Mouse (Mus musculus) induced T-regulatory cell, adult 2 months (primary cell): ENCODE measurements around the gene Hmgcs2.
A peak's percentile ranks its signal among the peaks of the same experiment; 100 is the strongest.

Experiments
- DNase-seq: peaks from one replicate; pipeline ENCODE4 v3.0.0-alpha.2; 2012; ENCODE audit warnings: low read depth

The Hmgcs2 gene

DNA sequence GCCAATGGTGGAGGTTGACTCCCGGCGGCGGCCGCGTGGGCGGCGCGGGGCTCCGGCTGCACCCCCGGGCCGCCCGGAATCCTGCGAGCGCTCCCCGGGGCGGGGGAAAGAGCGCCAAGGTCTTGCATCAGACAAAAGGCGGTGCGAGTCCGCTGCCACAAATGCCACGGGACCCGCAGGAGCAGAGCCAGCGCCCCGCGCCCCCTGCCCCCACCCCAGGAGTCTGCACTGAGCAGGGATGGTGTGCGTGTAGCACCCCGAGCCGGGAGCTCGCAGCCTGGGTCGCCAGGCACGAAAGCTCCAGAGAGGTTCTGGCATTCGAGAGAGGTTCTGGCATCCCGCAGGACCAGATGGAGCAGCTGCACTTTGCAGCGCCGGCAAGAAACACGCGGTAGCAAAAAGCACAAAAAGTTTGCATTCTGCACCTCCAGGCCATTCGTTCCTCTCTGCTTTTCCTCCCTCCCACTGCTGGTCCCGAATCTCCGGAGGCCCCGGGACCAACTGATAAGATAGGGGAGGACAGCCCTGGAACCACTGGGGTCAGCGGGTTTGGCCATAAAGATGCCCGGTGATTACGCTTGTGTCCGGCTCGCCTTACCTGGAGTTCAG lies 59.0 kb downstream of the Hmgcs2 start:
- peak; percentile 50 for DNase-seq

DNA sequence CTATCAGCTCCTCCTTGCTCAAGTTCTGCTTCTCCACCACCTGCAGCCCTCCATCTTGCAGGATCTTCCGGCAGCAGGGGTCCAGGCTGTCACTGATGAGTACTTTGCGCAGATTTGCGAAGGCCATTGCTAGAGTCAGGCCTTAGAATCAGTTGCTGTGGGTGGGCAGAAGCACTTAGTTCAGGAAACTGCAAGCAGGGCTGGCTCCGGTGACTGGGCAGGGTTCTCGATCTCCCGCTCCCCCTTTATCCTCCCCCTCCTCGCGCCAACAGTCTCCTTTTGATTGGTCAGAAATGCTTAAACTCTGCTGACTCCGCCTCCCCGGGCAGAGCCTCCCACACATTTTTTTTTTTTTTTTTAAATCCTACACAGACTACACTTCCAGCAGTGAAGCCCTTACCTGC lies 59.5 kb downstream of the Hmgcs2 start, which contains the start of gene Phgdh:
Gene Phgdh (minus strand): TSS at position 285 of the 404 bp plus-strand sequence.
- peak; percentile 91 for DNase-seq

DNA sequence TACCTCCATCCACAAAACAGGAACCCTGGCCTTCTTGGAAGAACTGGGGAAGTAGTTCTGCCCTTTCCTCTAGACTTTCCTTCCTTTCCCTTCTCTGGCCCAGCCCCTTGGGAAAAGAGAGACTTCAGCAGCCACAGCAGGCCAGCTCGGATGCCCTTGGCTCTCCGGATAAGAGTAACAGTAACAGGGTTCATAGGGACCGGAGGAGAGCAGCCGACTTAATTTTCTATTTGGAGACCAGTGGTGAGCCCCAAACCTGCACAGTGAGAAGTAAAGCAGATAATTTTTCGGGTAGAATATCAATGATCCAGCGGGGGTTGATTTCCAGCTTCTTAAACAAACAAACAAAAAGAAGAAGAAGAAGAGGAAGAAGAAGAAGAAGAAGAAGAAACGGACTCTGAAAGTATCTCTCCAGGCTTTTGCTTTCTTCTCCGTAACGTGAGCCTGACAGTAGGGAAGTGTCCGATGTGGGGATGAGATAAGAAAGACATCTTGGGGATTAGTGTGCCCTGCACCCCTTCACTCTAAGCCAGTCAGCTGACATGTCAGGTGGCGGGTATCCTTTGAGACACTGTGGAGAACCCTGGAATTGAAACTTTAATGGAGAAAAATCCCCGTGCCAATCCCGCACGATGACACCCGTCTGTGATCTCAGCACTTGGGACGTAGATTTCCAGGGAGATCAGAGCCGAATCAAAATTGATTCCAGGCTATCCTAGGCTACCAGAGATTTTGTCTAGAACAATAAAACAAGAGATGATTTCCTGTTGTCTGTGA lies 60.8 kb downstream of the Hmgcs2 start:
- no peak for DNase-seq

DNA sequence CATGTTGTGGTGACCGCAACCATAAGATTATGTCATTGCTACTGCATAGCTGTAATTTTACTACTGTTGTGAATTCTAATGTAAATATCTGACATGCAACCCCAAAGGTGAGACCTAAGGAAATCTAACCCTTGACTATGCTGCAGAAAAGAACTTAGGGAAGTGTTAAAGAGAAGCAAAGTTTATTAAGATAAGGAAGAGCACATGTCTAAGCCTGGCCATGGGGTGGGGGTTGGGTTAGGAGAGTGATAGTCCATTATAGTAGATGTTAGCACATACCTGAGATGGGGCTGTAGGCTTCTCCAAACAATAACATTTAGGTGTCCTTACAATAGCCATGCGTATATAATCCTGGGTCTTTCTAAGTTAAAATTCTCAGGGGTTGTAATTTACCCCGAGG lies 63.0 kb downstream of the Hmgcs2 start:
- DNase-seq, result no peak

DNA sequence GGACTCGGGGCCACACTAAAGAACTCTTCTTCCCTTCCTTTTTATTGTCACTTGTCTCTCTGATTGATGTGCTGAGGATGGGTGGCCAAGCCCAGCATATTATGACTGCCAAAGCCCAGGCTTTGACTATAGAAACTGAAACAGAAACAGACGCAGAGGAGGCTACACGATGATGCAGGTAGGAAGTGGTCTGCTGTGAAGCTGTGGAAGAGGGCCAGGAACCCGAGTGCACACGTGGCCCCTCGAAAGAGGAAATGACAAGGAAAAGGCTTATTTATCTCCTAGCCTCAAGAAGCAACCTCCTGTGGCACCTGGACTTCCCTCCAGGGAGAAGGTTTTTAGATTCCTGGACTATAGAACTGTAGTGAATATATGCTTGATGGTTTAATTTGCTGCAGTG lies 67.9 kb downstream of the Hmgcs2 start:
- peak; percentile 90 for DNase-seq

DNA sequence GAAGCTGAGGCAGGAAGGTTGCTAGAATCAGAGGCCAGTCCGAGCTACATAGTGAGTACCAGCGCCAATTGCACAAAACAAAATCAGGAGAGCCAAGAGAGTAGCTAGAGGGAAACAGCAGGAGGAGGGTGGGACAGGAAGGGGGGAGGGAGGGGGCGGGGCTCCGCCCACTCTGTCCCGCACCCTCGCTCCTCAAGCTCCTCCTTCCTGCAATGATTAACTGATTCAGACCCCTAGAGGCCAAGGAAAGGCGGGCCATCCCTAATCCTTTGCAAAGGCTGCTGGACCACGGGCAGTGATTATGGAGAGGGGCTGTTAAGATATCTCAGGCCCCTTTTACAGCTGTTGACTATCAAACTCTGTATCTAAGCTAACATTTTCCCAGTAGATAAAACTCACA lies 68.5 kb downstream of the Hmgcs2 start:
- peak; percentile 71 for DNase-seq

DNA sequence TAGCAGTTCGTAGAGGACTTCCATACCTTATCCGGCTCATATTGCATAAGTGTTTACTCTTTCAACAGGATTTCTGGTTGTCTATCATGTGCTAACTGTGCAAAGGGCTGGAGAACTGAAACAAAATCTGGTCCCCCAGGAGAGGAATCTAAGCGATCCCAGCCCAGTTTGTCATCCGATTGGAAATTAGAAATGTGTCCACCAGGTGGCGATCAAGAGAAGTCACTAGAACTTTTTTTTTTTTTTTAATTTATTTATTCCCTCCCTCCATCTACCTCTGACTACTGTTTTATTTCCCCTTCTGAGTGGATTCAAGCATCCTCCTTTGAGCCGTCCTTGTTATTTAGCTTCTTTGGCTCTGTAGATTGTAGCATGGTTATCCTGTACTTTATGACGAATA lies 73.7 kb downstream of the Hmgcs2 start:
- DNase-seq, result peak; percentile 88

DNA sequence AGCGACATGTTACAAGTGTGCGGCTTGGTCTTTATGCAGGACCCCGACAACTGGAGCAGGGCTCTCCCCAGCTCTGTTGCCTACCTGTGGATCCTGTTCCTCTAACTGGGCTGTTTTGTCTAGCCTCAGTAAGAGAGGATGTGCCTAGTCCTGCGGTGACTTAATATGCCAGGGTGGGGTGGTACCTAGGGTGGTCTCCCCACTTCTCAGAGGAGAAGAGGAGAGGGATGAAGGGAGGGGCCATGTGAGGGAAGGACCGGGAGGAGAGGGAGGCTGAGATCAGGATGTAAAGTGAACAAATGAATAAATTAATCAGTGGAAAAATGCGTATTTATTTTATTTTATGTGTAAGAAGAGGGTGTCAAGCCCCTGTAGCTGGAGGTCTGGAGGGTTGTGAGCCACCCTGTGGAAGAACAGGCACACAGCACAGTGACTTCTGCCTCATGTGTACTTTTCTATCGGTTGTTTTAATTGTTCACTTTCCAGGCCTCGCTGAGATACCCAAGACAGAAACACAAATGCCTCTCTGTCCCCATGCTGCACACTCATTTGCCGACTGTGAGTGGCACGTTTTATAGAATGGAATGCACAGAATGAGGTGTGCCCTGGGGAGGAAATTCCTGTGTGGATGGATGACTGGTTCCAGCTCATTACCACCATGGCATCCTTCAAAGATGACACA lies 75.2 kb downstream of the Hmgcs2 start:
- DNase-seq, result no peak

DNA sequence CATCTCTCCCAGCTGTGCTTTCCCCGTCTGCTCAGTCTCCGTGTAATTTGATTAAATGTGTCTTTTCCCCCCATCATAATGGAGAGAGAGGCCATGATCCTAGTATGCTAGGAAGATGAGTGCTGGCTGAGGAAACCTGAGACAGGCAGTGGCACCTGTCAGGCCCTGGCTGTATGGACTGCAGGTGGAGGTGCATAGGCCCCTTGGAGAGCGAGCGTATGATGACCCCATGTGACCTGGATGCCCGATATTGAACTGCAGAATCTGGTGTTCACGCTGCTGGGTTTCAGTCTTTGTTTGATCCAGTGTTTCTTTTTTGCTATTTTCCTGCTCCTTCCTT lies 75.8 kb downstream of the Hmgcs2 start:
- no peak for DNase-seq

DNA sequence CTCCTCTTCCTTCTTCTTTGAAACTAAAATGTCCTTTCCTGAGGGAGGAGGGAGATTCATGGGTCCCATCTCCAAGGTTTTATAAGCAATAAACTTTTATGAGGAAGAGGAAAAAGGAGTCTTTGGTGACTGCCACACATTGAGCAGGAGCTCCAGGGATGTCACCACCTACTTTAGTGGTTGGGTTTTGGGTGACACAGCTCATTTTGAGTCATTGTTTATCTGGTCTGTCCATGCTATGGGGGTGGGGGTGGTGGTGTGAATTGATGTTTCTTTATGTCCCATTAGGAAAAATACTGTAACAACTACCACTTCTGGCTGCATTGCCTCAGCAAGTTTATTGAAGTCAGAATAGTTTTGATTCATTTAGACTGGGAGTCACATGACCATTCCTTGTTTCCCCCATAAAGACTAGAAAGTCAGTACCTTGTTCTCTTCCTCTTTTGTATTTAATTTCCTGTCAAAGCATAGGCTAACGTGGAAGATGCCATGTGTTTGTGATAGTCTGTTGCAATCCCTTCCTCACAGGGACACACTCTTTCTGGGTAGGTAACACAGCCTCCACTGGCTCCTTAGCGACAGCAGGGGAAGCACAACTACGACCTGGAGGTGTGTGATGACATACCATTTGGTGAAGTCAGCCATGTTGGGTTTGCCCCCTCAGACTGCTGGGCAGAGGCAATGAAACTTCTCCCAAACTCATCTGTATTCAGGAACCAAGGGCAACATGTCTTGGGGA lies 76.6 kb downstream of the Hmgcs2 start:
- no peak for DNase-seq
